Mouse (Mus musculus): ENCODE results near the gene Agtr2.
"Not testable (repeated sequence)": the region's sequence is repeated elsewhere in the genome, so short reads cannot be mapped to it uniquely, and the experiment has no call there.

The Agtr2 gene

DNA sequence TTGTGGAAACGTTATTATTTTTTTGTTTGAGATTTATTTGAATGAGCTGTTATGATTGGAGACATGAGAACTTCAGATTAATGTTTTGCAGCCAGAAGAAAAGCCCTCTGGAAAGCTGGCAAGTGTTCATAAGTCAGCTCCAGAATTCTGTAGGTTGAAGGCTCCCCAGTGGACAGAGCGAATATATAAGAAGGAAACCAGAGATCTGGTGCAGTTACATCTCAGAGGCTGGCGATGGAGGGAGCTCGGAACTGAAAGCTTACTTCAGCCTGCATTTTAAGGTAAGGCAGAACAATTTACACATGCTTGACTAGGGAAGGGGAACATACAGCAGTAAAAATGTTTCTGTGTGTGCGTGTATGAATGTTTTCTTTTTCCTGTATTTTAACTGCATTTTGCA is at the start of gene Agtr2:
Gene Agtr2, plus strand, starts transcription at position 131 of the 400 bp plus-strand sequence.
- peak; percentile 2 for DNase-seq

DNA sequence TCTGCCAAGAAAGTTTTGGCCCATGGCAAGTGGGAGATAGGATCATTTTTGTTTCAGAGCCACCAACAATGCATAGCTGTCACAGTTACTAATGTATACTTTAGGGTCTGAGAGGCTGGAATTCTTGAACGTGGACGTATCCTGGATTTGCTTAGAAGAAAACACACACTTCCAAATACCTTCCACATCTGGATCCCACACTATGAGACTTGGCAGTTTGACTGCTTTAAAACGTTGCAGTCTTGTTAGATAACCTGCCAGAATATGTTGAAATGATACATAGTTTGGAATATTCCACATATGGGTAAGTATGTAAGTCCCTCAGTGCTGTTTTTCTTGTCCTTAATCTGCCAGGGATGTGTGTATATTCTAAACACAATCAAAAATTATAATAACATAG is 31.8 kb upstream of the Agtr2 start:
- DNase-seq = peak; percentile 2

DNA sequence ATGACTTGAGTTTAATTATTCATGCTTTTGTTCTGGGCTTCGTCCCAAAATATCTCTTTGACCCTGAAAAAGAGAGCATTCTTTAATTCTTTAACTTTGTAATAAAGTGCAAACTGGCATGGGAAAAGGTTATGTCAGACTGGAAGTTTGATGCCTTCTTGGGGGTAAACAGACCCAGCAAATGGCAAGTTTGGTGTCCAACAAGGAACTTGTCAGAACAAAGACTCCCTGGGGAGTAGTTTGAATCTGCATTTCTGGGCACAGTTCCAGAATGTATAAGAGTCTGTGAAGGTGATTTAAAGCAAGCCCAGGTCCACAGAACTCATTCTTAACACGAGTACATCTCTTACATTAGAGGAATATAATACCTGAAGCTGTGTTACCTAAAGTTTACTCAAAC is 3.8 kb downstream of the Agtr2 start:
- peak; percentile 8 for DNase-seq

DNA sequence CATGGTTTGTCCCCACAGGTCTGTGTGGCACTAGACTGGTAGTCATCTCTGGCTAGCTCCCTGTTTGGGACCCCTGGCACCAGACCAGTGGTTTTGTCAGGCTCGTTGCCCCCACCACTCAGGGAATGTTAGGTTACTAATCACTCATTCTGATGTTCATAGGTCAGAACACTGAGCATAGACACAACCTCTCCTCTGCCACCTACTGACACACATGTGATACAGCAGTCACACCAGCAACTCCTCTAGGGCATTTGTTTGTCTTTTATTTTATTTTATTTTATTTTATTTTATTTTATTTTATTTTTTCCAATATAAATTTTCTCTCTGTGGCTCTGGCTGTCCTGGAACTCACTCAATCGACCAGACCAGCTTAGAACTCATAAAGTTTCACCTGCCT is 15.9 kb downstream of the Agtr2 start:
- DNase-seq = no peak

DNA sequence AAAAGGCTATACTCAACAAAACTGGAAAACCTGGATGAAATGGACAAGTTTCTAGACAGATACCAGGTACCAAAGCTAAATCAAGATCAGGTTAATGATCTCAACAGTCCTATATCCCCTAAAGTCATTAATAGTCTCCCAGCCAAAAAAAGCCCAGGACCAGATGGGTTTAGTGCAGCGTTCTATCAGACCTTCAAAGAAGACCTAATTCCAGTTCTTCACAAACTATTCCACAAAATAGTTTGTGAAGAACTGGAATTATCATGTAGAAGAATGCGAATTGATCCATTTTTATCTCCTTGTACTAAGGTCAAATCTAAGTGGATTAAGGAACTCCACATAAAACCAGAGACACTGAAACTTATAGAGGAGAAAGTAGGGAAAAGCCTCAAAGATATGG is 23.0 kb downstream of the Agtr2 start:
- not testable (repeated sequence) for DNase-seq

DNA sequence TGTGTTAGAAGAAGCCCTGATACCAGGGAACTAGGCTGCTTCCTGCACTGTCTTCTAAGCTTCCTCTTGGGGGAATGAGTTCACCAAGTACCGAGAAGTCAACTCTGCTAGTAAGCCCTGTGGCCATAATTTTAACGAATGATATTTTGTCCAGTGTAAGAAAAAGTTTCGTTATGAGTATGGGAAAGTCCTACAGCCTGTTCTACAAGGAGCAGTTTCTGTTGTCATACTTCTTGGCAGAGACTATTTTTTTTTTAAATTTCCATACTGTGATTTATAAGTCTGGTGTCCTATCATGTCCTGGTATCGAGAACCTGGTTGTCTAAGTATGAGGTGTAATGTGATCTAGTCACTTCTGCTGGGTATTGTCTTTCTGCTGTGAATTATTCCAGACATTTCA is 38.2 kb downstream of the Agtr2 start:
- no peak for DNase-seq
